Mouse (Mus musculus) C2C12 (cell line): Measurements from ENCODE around the gene Apobr.

Experiments used
- CEBPB ChIP-seq: IDR thresholded peaks from one replicate; pipeline ENCODE4 v1.6.1; 2011; ENCODE audit warnings: low read depth, mild to moderate bottlenecking, control low read depth, moderate library complexity
- CTCF ChIP-seq: IDR thresholded peaks from one replicate; pipeline ENCODE4 v1.5.1; 2011; ENCODE audit not compliant: control insufficient read depth, insufficient read depth, insufficient read length
- FOSL1 ChIP-seq: IDR thresholded peaks from one replicate; pipeline ENCODE4 v1.8.0; 2011; ENCODE audit warnings: mild to moderate bottlenecking, low read length; ENCODE audit not compliant: poor library complexity, insufficient read depth, severe bottlenecking
- MAX ChIP-seq: IDR thresholded peaks from one replicate; pipeline ENCODE4 v1.6.1; 2011; ENCODE audit warnings: mild to moderate bottlenecking, control low read depth
- MYOD1 ChIP-seq: IDR thresholded peaks from one replicate; pipeline ENCODE4 v1.6.1; 2011; ENCODE audit warnings: low read depth; ENCODE audit not compliant: control insufficient read depth, insufficient read length
- MYOG ChIP-seq: IDR thresholded peaks from one replicate; pipeline ENCODE4 v1.6.1; 2011; ENCODE audit not compliant: control insufficient read depth, insufficient read length; ENCODE audit errors: extremely low read depth
- USF1 ChIP-seq: IDR thresholded peaks from one replicate; pipeline ENCODE4 v1.6.1; 2011; ENCODE audit warnings: low read depth, mild to moderate bottlenecking, control low read depth, moderate library complexity

- TF ChIP-seq MAX (no peak), CTCF (no peak), USF1 (no peak), MYOG (no peak), CEBPB (peak; percentile 85), MYOD1 (no peak), FOSL1 (no peak)
These were observed 19.0 kb upstream of the Apobr start for GRCm38 (mm10) chr7:126565693-126566092.
